Mouse (Mus musculus) thymus, adult 18-20 months (tissue): Measurements from ENCODE around the gene Ank3.

ENCODE experiments used
- DNase-seq, 2 experiments: peaks; one replicate each; pipeline ENCODE4 v3.0.0; 2022; ENCODE audit warnings: mixed read lengths in 2 of 2

Gene Ank3

GRCm38 (mm10) chr10:69536372-69537075 is 138.0 kb downstream of the Ank3 start:
- no peak for DNase-seq

- DNase-seq = no peak
Measured at GRCm38 (mm10) chr10:69538236-69538635, 139.7 kb downstream of the Ank3 start.

- no peak for DNase-seq
Measured at GRCm38 (mm10) chr10:69542439-69542838, 143.9 kb downstream of the Ank3 start.

GRCm38 (mm10) chr10:69543876-69544620 is 145.5 kb downstream of the Ank3 start:
- DNase-seq = no peak

- DNase-seq = no peak
Measured at GRCm38 (mm10) chr10:69544653-69545052, 146.1 kb downstream of the Ank3 start.

- DNase-seq = no peak
Measured at GRCm38 (mm10) chr10:69545936-69546335, 147.4 kb downstream of the Ank3 start.

- no peak for DNase-seq
Measured at GRCm38 (mm10) chr10:69546643-69547042, 148.1 kb downstream of the Ank3 start.

GRCm38 (mm10) chr10:69548771-69549170 is 150.2 kb downstream of the Ank3 start:
- no peak for DNase-seq

- no peak for DNase-seq
Measured at GRCm38 (mm10) chr10:69549221-69549620, 150.6 kb downstream of the Ank3 start.

GRCm38 (mm10) chr10:69550824-69551223 is 152.3 kb downstream of the Ank3 start:
- DNase-seq = no peak

GRCm38 (mm10) chr10:69553091-69553490 is 154.5 kb downstream of the Ank3 start:
- DNase-seq = no peak

GRCm38 (mm10) chr10:69555592-69555991 is 157.0 kb downstream of the Ank3 start:
- DNase-seq = no peak

GRCm38 (mm10) chr10:69556278-69556677 is 157.7 kb downstream of the Ank3 start:
- no peak for DNase-seq

- DNase-seq = no peak
Measured at GRCm38 (mm10) chr10:69560237-69560636, 161.7 kb downstream of the Ank3 start.

- no peak for DNase-seq
Measured at GRCm38 (mm10) chr10:69562931-69563330, 164.4 kb downstream of the Ank3 start.

GRCm38 (mm10) chr10:69565052-69565451 is 166.5 kb downstream of the Ank3 start:
- no peak for DNase-seq

- no peak for DNase-seq
Measured at GRCm38 (mm10) chr10:69568976-69569375, 170.4 kb downstream of the Ank3 start.

- no peak for DNase-seq
Measured at GRCm38 (mm10) chr10:69569740-69570139, 171.2 kb downstream of the Ank3 start.

GRCm38 (mm10) chr10:69570466-69571288 is 172.1 kb downstream of the Ank3 start:
- no peak for DNase-seq

- no peak for DNase-seq
Measured at GRCm38 (mm10) chr10:69571422-69571821, 172.8 kb downstream of the Ank3 start.

- DNase-seq = no peak
Measured at GRCm38 (mm10) chr10:69571972-69572371, 173.4 kb downstream of the Ank3 start.

- DNase-seq = no peak
Measured at GRCm38 (mm10) chr10:69573054-69573453, 174.5 kb downstream of the Ank3 start.

- DNase-seq = no peak
Measured at GRCm38 (mm10) chr10:69573746-69574145, 175.2 kb downstream of the Ank3 start.
